8 mouse cellular contexts compared by ENCODE assay signal in genomic region chr9:106356323-106356844, GRCm38 (mm10). TPM values are rescaled to one million over a fixed set of nuclear protein-coding genes. Genes with fewer than 3 reads are reported as not detected.
DNase-seq lines count a peak whose midpoint lies in the region; ATAC-seq lines count a peak whose summit lies in the region.

No protein-coding gene starts in this region.

- H3K27ac ChIP-seq in midbrain, embryonic 10.5 days (replicated peaks): peak overlapping the region; percentile 75
- no peak overlapping the region for H3K27ac ChIP-seq in midbrain, embryonic 14.5 days (replicated peaks; ENCODE audit: low read depth, low read length)
- peak overlapping the region; percentile 98 for H3K27ac ChIP-seq in limb, embryonic 11.5 days (replicated peaks; ENCODE audit: low read depth, low read length)
- H3K27ac ChIP-seq in stomach, embryonic 15.5 days: peak overlapping the region; percentile 68

- no peak overlapping the region for H3K9ac ChIP-seq in midbrain, embryonic 14.5 days (replicated peaks; ENCODE audit: low read length)
- peak overlapping the region; percentile 39 for H3K9ac ChIP-seq in limb, embryonic 11.5 days (ENCODE audit: low read length)
- H3K9ac ChIP-seq in stomach, embryonic 15.5 days: no peak overlapping the region

- no peak for ATAC-seq in midbrain, embryonic 14.5 days (ENCODE audit: low FRiP score, low TSS enrichment)
- ATAC-seq in limb, embryonic 11.5 days (ENCODE audit: insufficient number of reproducible peaks, low FRiP score, low TSS enrichment, low read depth): peak; percentile 92
- ATAC-seq in stomach, embryonic 15.5 days (ENCODE audit: insufficient read depth, low FRiP score, low read depth): peak; percentile 50; the same call in 1 of the 2 replicates

- H3K4me3 ChIP-seq in midbrain, embryonic 10.5 days: no peak overlapping the region
- no peak overlapping the region for H3K4me3 ChIP-seq in midbrain, embryonic 14.5 days (replicated peaks; ENCODE audit: low read depth, low read length)
- H3K4me3 ChIP-seq in limb, embryonic 11.5 days (ENCODE audit: low read depth, low read length): peak overlapping the region; percentile 0; the same call in 1 of the 2 replicates
- no peak overlapping the region for H3K4me3 ChIP-seq in stomach, embryonic 15.5 days (replicated peaks)

- peaks cover 5% of the 10 kb centered on the region for H3K36me3 ChIP-seq in midbrain, embryonic 10.5 days
- no peaks in the 10 kb centered on the region for H3K36me3 ChIP-seq in midbrain, embryonic 14.5 days (ENCODE audit: control insufficient read depth, insufficient read depth, low read length)
- no peaks in the 10 kb centered on the region; the same call in 1 of the 2 replicates for H3K36me3 ChIP-seq in limb, embryonic 11.5 days (ENCODE audit: control insufficient read depth, insufficient read depth, low read length)
- no peaks in the 10 kb centered on the region for H3K36me3 ChIP-seq in stomach, embryonic 15.5 days

- 66% methylated on average over 6 of the region's 10 CpGs for WGBS in midbrain, embryonic 10.5 days
- 76% methylated on average over 10 of the region's 10 CpGs for WGBS in midbrain, embryonic 14.5 days
- 17% methylated on average over 10 of the region's 10 CpGs for WGBS in limb, embryonic 11.5 days
- 42% methylated on average over 10 of the region's 10 CpGs for WGBS in stomach, embryonic 15.5 days

- no peaks in the 10 kb centered on the region for H3K9me3 ChIP-seq in midbrain, embryonic 10.5 days (replicated peaks)
- no peaks in the 10 kb centered on the region for H3K9me3 ChIP-seq in midbrain, embryonic 14.5 days (ENCODE audit: control insufficient read depth, low read length)
- no peaks in the 10 kb centered on the region for H3K9me3 ChIP-seq in limb, embryonic 11.5 days (ENCODE audit: control insufficient read depth, low read length)
- H3K9me3 ChIP-seq in stomach, embryonic 15.5 days: no peaks in the 10 kb centered on the region

- DNase-seq in heart, adult 11 months: peak; percentile 87
- no peak for DNase-seq in heart, adult 8-10 months (ENCODE audit: low spot score)
- DNase-seq in midbrain, embryonic 10.5 days (ENCODE audit: low spot score): peak; percentile 55
- no peak for DNase-seq in midbrain, embryonic 14.5 days
- DNase-seq in limb, embryonic 11.5 days (ENCODE audit: low spot score): peak; percentile 94
- DNase-seq in layer of hippocampus, adult 9-10 months (ENCODE audit: low spot score): no peak
- no peak for DNase-seq in gastrocnemius, postnatal 4 days (ENCODE audit: low spot score in 2 of 2)

- no peaks in the 10 kb centered on the region for H3K27me3 ChIP-seq in midbrain, embryonic 10.5 days (ENCODE audit: low read depth, poor library complexity, severe bottlenecking)
- H3K27me3 ChIP-seq in midbrain, embryonic 14.5 days (ENCODE audit: control insufficient read depth, insufficient read depth, low read length): no peaks in the 10 kb centered on the region
- no peaks in the 10 kb centered on the region for H3K27me3 ChIP-seq in limb, embryonic 11.5 days (ENCODE audit: control insufficient read depth, insufficient read depth, low read length)
- no peaks in the 10 kb centered on the region for H3K27me3 ChIP-seq in stomach, embryonic 15.5 days (replicated peaks)

- peaks cover 63% of the 10 kb centered on the region for H3K4me1 ChIP-seq in midbrain, embryonic 10.5 days
- H3K4me1 ChIP-seq in midbrain, embryonic 14.5 days (ENCODE audit: control insufficient read depth, insufficient read depth, low read length): no peaks in the 10 kb centered on the region
- H3K4me1 ChIP-seq in limb, embryonic 11.5 days (ENCODE audit: control insufficient read depth, insufficient read depth, low read length): peaks cover 66% of the 10 kb centered on the region
- peaks cover 22% of the 10 kb centered on the region for H3K4me1 ChIP-seq in stomach, embryonic 15.5 days

- no peak overlapping the region for H3K4me2 ChIP-seq in midbrain, embryonic 14.5 days (ENCODE audit: low read length)
- peak overlapping the region; percentile 31; the same call in 1 of the 2 replicates for H3K4me2 ChIP-seq in limb, embryonic 11.5 days (ENCODE audit: low read depth, severe bottlenecking)
- no peak overlapping the region for H3K4me2 ChIP-seq in stomach, embryonic 15.5 days

RNA-seq across cellular contexts. Expression of gene Dusp7, which starts 12.0 kb away (rescaled TPM):
- total RNA-seq in heart, adult 8-10 months (2022): 10 to 100 TPM; 53.4 to 67.0 (median 62.7) TPM
- 11.4 and 14.1 TPM in 2 replicates for polyA plus RNA-seq in midbrain, embryonic 10.5 days (2016; fragmentation: Nextera tagmentation; extraction: Ambion mirVana)
- 16.2 and 19.9 TPM in 2 replicates for polyA plus RNA-seq in midbrain, embryonic 14.5 days (2014; fragmentation: Nextera tagmentation; extraction: Ambion mirVana)
- polyA plus RNA-seq in limb, embryonic 11.5 days (2014; fragmentation: Nextera tagmentation; extraction: Ambion mirVana): 63.4 and 67.4 TPM in 2 replicates
- polyA plus RNA-seq in stomach, embryonic 15.5 days (2015; fragmentation: Nextera tagmentation; extraction: Ambion mirVana): 16.8 and 17.1 TPM in 2 replicates
- 10 to 100 TPM; 23.9 to 25.5 TPM for total RNA-seq in gastrocnemius, postnatal 4 days (2021)

Comparison
In these comparisons a context has a peak if more than half of its experiments do, and no peak if none do; other contexts are left out.
1. DNase-seq: peak in heart, adult 11 months (single experiment), midbrain, embryonic 10.5 days (single experiment) and limb, embryonic 11.5 days (single experiment); none in heart, adult 8-10 months (single experiment), midbrain, embryonic 14.5 days (single experiment), layer of hippocampus, adult 9-10 months (single experiment) and gastrocnemius, postnatal 4 days (0 of 2).